Mouse (Mus musculus): ENCODE data around the gene H2-Ob. TPM values are rescaled to one million over a fixed set of nuclear protein-coding genes. Genes with fewer than 3 reads are reported as not detected.

Gene H2-Ob
- not detected in 2 replicates for polyA plus RNA-seq (2016; fragmentation: Nextera tagmentation; extraction: Ambion mirVana)

- 61% methylated on average over 3 of the region's 3 CpGs for WGBS
These were observed at the start of gene H2-Ob for GRCm38 (mm10) chr17:34238706-34239105. Gene H2-Ob, plus strand, starts transcription at chr17:34238903.

GRCm38 (mm10) chr17:34188986-34189385, 49.7 kb upstream of the H2-Ob start:
- Histone ChIP-seq H3K4me1 (peaks cover 14% of the 10 kb centered on the region; the same call in 1 of the 2 replicates), H3K9ac (no peak overlapping the region), H3K36me3 (no peaks in the 10 kb centered on the region), H3K9me3 (no peaks in the 10 kb centered on the region), H3K4me3 (no peak overlapping the region), H3K4me2 (replicated peaks) (no peak overlapping the region), H3K27ac (no peak overlapping the region), H3K27me3 (peaks cover 79% of the 10 kb centered on the region)
- ATAC-seq (ENCODE audit: insufficient number of reproducible peaks, insufficient read depth, low FRiP score, low TSS enrichment): no peak
- 62% methylated on average over 6 of the region's 6 CpGs for whole genome bisulfite sequencing

More at GRCm38 (mm10) chr17:34238706-34239105, at the start of gene H2-Ob:
- Histone ChIP-seq H3K36me3 (no peaks in the 10 kb centered on the region), H3K27ac (no peak within 1 kb of the TSS), H3K9ac (no peak within 1 kb of the TSS), H3K4me3 (no peak within 1 kb of the TSS), H3K27me3 (no peaks in the 10 kb centered on the region), H3K4me2 (replicated peaks) (no peak within 1 kb of the TSS), H3K9me3 (no peaks in the 10 kb centered on the region), H3K4me1 (no peaks in the 10 kb centered on the region)
- ATAC-seq (ENCODE audit: insufficient number of reproducible peaks, insufficient read depth, low FRiP score, low TSS enrichment): no peak

GRCm38 (mm10) chr17:34192852-34193251, 45.9 kb upstream of the H2-Ob start:
- peaks cover 95% of the 10 kb centered on the region for H3K27me3 ChIP-seq
- no peaks in the 10 kb centered on the region for H3K9me3 ChIP-seq
- WGBS: 22% methylated on average over 16 of the region's 16 CpGs

GRCm38 (mm10) chr17:34193468-34193867, 45.2 kb upstream of the H2-Ob start:
- H3K27ac ChIP-seq: no peak overlapping the region
- peaks cover 9% of the 10 kb centered on the region for H3K4me1 ChIP-seq
- H3K4me3 ChIP-seq: no peak overlapping the region
- no peak overlapping the region for H3K4me2 ChIP-seq (replicated peaks)
- WGBS: 55% methylated on average over 8 of the region's 8 CpGs
- ATAC-seq (ENCODE audit: insufficient number of reproducible peaks, insufficient read depth, low FRiP score, low TSS enrichment): no peak
- no peaks in the 10 kb centered on the region for H3K36me3 ChIP-seq
- H3K9me3 ChIP-seq: no peaks in the 10 kb centered on the region
- H3K27me3 ChIP-seq: peaks cover 96% of the 10 kb centered on the region
- H3K9ac ChIP-seq: no peak overlapping the region

More at GRCm38 (mm10) chr17:34192852-34193251, 45.9 kb upstream of the H2-Ob start:
- Histone ChIP-seq H3K4me3 (no peak overlapping the region), H3K4me1 (peaks cover 8% of the 10 kb centered on the region; the same call in 1 of the 2 replicates), H3K9ac (no peak overlapping the region), H3K27ac (no peak overlapping the region), H3K36me3 (no peaks in the 10 kb centered on the region), H3K4me2 (replicated peaks) (0 out of 2 replicates have a peak overlapping the region, but pooled peaks have one; percentile 2)
- no peak for ATAC-seq (ENCODE audit: insufficient number of reproducible peaks, insufficient read depth, low FRiP score, low TSS enrichment)

- Histone ChIP-seq H3K9ac (no peak overlapping the region), H3K9me3 (no peaks in the 10 kb centered on the region), H3K4me2 (replicated peaks) (no peak overlapping the region), H3K36me3 (no peaks in the 10 kb centered on the region), H3K4me1 (peaks cover 9% of the 10 kb centered on the region), H3K4me3 (no peak overlapping the region), H3K27ac (no peak overlapping the region), H3K27me3 (peaks cover 97% of the 10 kb centered on the region)
- 95% methylated on average over 4 of the region's 4 CpGs for WGBS
- ATAC-seq (ENCODE audit: insufficient number of reproducible peaks, insufficient read depth, low FRiP score, low TSS enrichment): no peak
These were observed 44.0 kb upstream of the H2-Ob start for GRCm38 (mm10) chr17:34194723-34195122.

GRCm38 (mm10) chr17:34196491-34196890, 42.2 kb upstream of the H2-Ob start:
- no peaks in the 10 kb centered on the region for H3K36me3 ChIP-seq
- H3K27ac ChIP-seq: no peak overlapping the region
- WGBS: 29% methylated on average over 12 of the region's 12 CpGs
- no peak overlapping the region for H3K4me3 ChIP-seq
- no peak for ATAC-seq (ENCODE audit: insufficient number of reproducible peaks, insufficient read depth, low FRiP score, low TSS enrichment)
- H3K27me3 ChIP-seq: peaks cover 96% of the 10 kb centered on the region
- H3K4me2 ChIP-seq (replicated peaks): no peak overlapping the region
- no peak overlapping the region for H3K9ac ChIP-seq
- no peaks in the 10 kb centered on the region for H3K9me3 ChIP-seq
- peaks cover 9% of the 10 kb centered on the region for H3K4me1 ChIP-seq

- ATAC-seq (ENCODE audit: insufficient number of reproducible peaks, insufficient read depth, low FRiP score, low TSS enrichment): 0 out of 2 replicates have a peak, but pooled peaks have one; percentile 48
- H3K4me3 ChIP-seq: peak within 1 kb of the TSS; percentile 32
- no peak within 1 kb of the TSS for H3K27ac ChIP-seq
- 4% methylated on average over 41 of the region's 41 CpGs for WGBS
- peaks cover 9% of the 10 kb centered on the region for H3K4me1 ChIP-seq
- peak within 1 kb of the TSS; percentile 58 for H3K4me2 ChIP-seq (replicated peaks)
- no peak within 1 kb of the TSS for H3K9ac ChIP-seq
- no peaks in the 10 kb centered on the region for H3K9me3 ChIP-seq
- H3K36me3 ChIP-seq: no peaks in the 10 kb centered on the region
- peaks cover 89% of the 10 kb centered on the region for H3K27me3 ChIP-seq
These were observed 41.5 kb upstream of the H2-Ob start, which contains the start of gene Psmb8 for GRCm38 (mm10) chr17:34196941-34197894. Gene Psmb8, plus strand, starts transcription at chr17:34197721.

GRCm38 (mm10) chr17:34197904-34198520, 40.7 kb upstream of the H2-Ob start:
- Histone ChIP-seq H3K4me1 (peaks cover 9% of the 10 kb centered on the region), H3K36me3 (no peaks in the 10 kb centered on the region), H3K4me3 (peak overlapping the region; percentile 32), H3K9me3 (no peaks in the 10 kb centered on the region), H3K9ac (no peak overlapping the region), H3K27me3 (peaks cover 84% of the 10 kb centered on the region), H3K27ac (no peak overlapping the region), H3K4me2 (replicated peaks) (peak overlapping the region; percentile 58)
- ATAC-seq (ENCODE audit: insufficient number of reproducible peaks, insufficient read depth, low FRiP score, low TSS enrichment): no peak
- 2% methylated on average over 32 of the region's 32 CpGs for WGBS

GRCm38 (mm10) chr17:34198521-34198912, 40.2 kb upstream of the H2-Ob start:
- Histone ChIP-seq H3K27ac (no peak overlapping the region), H3K36me3 (no peaks in the 10 kb centered on the region), H3K27me3 (peaks cover 84% of the 10 kb centered on the region), H3K4me3 (peak overlapping the region; percentile 32), H3K4me1 (peaks cover 9% of the 10 kb centered on the region), H3K4me2 (replicated peaks) (peak overlapping the region; percentile 58), H3K9me3 (no peaks in the 10 kb centered on the region), H3K9ac (no peak overlapping the region)
- no peak for ATAC-seq (ENCODE audit: insufficient number of reproducible peaks, insufficient read depth, low FRiP score, low TSS enrichment)
- WGBS: 4% methylated on average over 11 of the region's 11 CpGs

GRCm38 (mm10) chr17:34199050-34199619, 39.6 kb upstream of the H2-Ob start:
- no peak overlapping the region for H3K4me2 ChIP-seq (replicated peaks)
- H3K4me3 ChIP-seq: no peak overlapping the region
- H3K27me3 ChIP-seq: peaks cover 83% of the 10 kb centered on the region
- no peak overlapping the region for H3K27ac ChIP-seq
- H3K9ac ChIP-seq: no peak overlapping the region
- no peak for ATAC-seq (ENCODE audit: insufficient number of reproducible peaks, insufficient read depth, low FRiP score, low TSS enrichment)
- peaks cover 9% of the 10 kb centered on the region for H3K4me1 ChIP-seq
- no peaks in the 10 kb centered on the region for H3K9me3 ChIP-seq
- WGBS: 58% methylated on average over 12 of the region's 12 CpGs
- H3K36me3 ChIP-seq: no peaks in the 10 kb centered on the region

- no peaks in the 10 kb centered on the region for H3K36me3 ChIP-seq
These were observed 38.7 kb upstream of the H2-Ob start for GRCm38 (mm10) chr17:34200047-34200446.

More at GRCm38 (mm10) chr17:34200047-34200446, 38.7 kb upstream of the H2-Ob start:
- H3K4me3 ChIP-seq: no peak overlapping the region
- WGBS: 86% methylated on average over 10 of the region's 10 CpGs
- H3K27me3 ChIP-seq: peaks cover 82% of the 10 kb centered on the region
- H3K4me2 ChIP-seq (replicated peaks): no peak overlapping the region
- no peak overlapping the region for H3K9ac ChIP-seq
- no peaks in the 10 kb centered on the region for H3K9me3 ChIP-seq
- no peak for ATAC-seq (ENCODE audit: insufficient number of reproducible peaks, insufficient read depth, low FRiP score, low TSS enrichment)
- peaks cover 12% of the 10 kb centered on the region for H3K4me1 ChIP-seq
- no peak overlapping the region for H3K27ac ChIP-seq
